Mouse (Mus musculus) inflammation-experienced regulatory T-cells, adult 6 months (primary cell): ENCODE data around the gene Spata48. TPM values are rescaled to one million over a fixed set of nuclear protein-coding genes. Genes with fewer than 3 reads are reported as not detected.

ENCODE experiments used
- ATAC-seq: one replicate; pipeline ENCODE4 v1.8.0; 2017
- polyA plus RNA-seq, 3 experiments: library from polyadenylated mRNA; unstranded; fragments of 100-300 nt; shearing (Covaris generic); gene quantifications; one replicate each; pipeline ENCODE4 v1.2.1; 2017

Spata48 gene
- polyA plus RNA-seq, 3 experiments from 2014 or later: 0.31 TPM; not detected in 2

DNA sequence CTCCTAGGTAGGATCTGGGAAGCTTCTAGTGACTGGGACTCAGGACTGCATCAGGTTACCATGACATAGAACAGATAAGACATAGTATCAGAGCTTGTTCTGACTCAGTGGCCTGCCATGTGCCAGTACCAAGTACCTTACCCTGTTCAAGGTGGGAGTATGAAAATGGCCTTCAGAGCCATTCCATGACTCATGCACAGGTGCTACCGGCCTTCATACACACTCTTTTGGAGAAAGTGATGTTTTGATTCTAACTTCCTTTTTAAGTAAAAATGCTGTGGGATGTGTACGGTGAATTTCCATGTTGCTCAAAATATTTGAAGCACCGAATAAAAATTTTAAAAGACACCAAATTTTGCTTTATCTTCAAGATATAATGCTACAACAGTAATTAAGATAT lies 84.1 kb downstream of the Spata48 start:
- no peak for ATAC-seq

DNA sequence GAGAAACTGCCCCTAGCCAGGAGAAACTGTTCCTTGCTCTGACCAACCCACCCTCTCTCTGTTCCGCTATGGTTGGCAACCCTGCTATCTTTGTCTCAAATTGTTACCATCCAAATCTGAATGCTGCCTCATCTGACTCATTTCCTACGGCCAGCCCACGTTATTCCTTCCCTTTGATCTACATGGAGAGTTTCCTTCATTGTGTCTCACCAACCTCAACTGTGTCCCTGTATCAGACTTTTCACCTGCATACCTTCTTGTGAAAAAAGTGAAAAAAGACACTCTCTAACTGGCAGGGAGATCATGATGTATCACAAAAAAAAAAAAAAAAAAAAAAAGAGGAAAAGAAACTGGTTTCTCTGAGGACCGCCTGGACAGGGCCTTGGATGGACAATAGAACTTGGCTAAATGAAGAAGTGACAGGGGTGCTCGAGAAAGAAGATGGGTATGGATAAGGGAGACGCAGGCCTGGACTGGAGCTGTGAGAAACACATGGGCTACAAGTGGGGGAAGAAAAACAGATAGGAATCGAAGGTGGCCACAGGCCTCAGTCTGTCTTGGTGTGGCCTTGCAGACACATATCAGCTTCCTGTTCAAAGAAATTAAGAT lies 85.1 kb downstream of the Spata48 start:
- ATAC-seq: peak; percentile 68

DNA sequence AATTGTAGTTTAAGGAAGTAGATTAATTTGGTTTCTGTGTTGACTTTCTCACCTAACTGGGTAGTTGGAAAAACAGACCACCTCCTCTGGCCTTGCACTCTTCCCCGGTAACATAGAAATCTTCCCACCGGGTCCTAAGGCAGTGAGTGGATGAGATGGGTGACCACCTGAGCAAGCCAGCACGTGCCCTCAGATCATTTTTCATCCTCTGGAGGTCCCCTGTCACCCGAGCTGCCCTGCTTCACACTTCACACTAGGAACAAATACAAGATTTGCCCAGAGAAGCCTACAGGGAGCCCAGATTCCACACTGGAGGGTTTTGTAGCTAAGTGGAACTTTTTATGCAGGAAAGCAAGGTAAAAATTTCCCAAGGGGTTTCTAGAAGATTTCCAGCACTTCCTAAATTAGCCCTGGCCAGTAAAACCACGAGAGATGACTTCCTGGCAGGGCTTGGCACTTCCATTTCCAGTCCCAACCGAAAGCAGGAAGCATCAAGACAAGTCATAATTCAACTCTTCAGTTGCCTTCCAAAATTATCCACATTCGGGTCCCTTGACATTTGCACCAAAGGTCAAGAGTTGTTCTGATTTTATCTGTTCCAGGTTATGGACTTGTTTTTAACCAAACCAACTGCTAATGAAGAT lies 85.8 kb downstream of the Spata48 start:
- ATAC-seq: no peak

DNA sequence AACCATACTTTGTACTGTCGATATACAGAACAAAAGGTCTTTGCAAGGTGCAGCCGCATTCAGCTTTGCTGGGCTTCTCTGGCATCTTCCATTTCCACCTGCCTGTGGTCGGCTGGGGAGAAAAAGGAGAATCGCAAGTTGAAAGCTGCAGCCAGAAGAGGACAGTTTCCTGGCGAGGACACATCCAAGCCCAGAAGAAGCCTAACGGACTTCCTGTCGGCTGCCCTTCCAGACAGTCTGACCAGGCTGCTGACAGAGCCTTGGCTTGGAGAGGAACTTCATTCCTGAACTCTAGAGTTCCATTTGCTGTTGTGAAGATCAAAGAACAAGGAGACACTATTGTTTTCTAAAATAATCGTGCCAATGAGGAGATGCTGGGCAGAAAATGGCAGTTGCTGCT lies 93.7 kb downstream of the Spata48 start:
- ATAC-seq: no peak

DNA sequence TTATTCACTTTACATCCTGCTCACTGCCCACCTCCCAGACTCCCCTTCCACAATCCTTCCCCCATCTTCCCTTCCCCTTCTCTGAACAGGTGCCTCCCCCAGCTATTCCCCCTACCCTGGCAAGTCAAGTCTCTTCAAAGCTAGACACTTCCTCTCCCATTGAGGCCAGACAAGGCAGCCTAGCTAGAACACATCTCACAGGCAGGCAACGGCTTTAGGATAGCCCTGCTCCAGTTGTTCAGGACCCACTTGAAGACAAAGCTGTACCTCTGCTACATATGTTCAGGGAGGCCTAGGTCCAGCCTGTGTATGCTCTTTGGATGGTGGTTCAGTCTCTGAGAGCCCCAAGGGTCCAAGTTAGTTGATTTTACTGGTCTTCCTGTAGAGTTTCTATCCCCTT lies 94.3 kb downstream of the Spata48 start:
- no peak for ATAC-seq

DNA sequence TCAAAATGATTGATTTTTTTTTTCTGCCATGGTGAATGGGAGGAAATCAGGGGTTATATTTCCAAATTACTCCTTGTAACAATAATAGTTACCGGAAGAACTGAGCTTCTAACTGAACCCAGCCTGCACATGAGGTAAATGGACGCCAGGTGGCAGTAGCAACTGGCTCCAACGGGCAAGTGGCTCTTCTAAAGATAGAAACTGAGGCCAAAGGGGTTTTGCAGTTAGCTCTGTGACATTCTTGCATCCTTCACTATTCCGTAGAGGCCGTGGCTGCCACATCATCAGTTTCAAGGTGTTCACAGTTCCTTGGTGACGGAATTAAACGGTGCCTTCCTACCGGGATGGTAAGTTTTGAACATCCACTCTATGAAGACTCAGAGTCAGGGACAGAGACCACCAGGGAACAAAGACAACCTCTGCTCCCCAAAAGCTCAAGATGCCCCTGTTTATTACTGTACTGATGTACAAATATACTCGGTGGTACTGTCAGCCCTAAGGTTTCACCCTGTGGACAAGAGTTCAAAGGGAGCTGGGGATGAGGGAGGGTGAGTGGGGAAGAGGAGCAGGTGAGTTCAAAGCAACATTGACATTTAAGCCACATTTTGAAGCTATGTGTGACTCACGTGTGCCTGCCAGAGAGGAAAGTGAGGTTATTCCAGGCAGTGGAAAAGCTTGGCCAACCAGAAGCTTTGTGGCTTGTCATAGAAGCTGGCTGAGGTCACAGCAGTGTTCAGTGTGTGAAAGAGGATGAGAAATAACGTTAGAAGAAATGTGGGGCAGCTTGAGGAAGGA lies 95.5 kb downstream of the Spata48 start:
- peak; percentile 80 for ATAC-seq

DNA sequence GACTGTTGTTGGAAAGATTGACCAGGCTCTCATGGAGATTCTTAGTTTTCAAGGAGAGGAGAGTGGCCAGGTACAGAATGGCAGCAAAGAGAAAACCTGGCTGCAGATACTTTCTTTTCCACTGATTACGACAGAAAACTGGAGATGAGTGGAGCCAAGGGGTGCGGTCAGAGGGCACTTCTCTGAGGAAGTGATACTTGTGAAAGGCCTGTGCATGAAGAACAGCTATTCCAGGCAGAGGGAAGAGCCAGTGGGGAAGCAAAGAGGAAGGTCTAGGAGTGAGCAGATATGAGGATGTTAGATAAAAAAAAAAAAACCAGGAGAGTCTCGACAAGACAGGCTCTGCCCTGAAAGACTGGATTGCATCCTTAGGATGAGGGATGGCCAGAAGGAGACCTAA lies 96.8 kb downstream of the Spata48 start:
- no peak for ATAC-seq

DNA sequence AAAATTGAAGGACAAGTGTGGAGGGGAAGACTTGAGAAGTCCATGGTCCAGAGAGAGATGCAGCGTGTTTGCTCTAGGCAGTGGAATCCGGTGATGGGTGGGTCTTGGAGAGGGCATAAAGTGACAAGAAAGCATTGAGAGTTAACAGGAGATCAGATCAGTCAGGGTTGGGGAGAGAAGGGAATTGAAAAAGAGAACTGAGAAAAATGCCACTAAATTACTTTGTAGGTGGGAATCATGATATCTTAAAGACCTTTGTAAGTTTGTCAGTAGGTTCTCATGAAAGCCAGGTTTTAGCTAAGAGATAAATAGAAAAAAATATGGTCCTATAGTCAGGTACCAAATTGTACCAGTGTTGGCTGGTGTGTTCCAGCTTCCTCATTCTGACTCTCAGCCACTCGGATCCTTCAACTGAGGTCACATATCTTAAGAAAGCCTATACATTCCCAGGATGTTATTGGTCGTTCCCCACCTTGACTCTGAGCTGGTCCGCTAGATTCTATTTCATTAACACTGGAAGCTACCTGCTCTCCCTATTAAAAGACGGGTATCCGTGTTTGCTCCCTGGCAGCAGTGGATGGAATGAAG lies 97.3 kb downstream of the Spata48 start:
- ATAC-seq: no peak

DNA sequence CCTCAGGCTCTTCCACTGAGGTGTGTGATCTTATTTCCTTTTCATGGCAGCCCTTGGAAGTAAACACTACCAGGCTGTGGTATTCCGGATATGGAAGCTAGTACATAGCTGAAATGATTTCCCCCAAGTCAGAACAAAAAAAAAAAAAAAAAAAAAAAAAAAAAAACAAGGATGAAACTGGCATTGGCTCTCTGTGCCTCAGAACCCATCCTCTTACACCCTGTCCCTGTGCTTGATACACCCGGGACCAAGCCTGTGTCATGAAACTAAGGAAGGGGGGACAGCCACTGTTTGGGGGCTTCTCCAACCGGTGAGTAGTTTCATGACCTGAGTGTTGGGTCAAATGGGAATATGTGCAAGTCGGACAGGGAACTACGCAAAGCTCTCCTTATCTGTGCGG lies 99.2 kb downstream of the Spata48 start:
- no peak for ATAC-seq

DNA sequence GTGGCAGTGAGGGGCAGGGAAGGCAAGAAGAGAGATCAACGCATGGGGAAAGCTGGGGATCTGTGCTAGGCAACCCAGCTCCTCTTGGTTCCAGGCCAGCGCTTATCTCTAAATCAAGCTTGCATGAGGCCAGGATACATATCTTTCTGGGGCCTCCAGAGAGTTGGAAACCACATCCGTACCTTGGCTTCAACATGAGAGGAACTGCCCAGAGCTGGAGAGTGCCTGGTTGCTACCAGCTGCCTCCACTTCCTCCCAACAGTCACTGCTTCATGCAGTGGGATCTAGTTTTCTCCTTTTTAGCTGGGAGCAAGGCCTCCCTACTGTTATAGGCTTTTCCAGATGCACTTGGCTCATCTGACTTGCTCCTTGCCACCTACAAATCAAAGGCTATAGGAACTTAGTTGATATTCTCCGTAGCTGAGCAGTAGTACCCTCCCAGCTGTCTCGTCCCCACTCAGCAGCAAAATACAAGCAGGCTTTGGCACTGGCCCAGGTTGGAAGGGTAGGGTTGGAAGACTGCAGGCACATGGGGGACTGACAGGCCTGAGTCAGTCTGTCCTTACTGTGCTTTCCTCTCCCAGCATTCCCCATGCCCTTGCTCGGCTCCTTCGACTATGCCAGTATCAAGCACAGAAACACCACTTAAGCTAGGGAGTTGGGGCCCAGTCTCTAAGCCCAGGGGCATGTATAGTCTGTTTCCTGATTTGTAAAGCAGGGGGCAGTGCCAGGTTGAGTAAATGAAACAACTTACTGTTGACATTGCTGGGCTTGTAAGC lies 102.6 kb downstream of the Spata48 start:
- ATAC-seq: peak; percentile 94

Other genes with a start within 250 kb of the Spata48 start
- gene Zpbp, start 314 bp downstream of the Spata48 start, polyA plus RNA-seq: under 1 TPM in 2 of 3 experiments, not detected in 1; 0.47 to 0.63 TPM
- not detected for gene 4930512M02Rik, start 165.7 kb downstream of the Spata48 start, polyA plus RNA-seq
- gene Ikzf1, start 222.9 kb downstream of the Spata48 start, polyA plus RNA-seq: 100 to 1,000 TPM; 134 to 138 (median 138) TPM